Mouse (Mus musculus) neural tube, embryonic 14.5 days (tissue): ENCODE results near the gene Aim2. TPM values are rescaled to one million over a fixed set of nuclear protein-coding genes. Genes with fewer than 3 reads are reported as not detected.

Experiments used
- ATAC-seq: fragments of 200-750 bp; cut with Nextera tagmentation; 2 replicates; pipeline ENCODE4 v1.8.0; 2017; ENCODE audit warnings: low read depth, mild to moderate bottlenecking, moderate TSS enrichment, moderate library complexity
- H3K27ac ChIP-seq: fragments of 300-500 bp; sonication (generic); 2 replicates; pipeline ENCODE4 v1.5.1; 2014; ENCODE audit warnings: low read depth, mild to moderate bottlenecking, control low read depth, low read length, moderate library complexity, mixed read lengths
- H3K27me3 ChIP-seq: fragments of 300-500 bp; sonication (generic); 2 replicates; pipeline ENCODE4 v1.6.1; 2014; ENCODE audit warnings: low read length; ENCODE audit not compliant: control insufficient read depth, insufficient read depth
- H3K36me3 ChIP-seq: fragments of 300-500 bp; sonication (generic); 2 replicates; pipeline ENCODE4 v1.6.1; 2014; ENCODE audit warnings: low read length, mixed read lengths; ENCODE audit not compliant: control insufficient read depth, insufficient read depth
- H3K4me1 ChIP-seq: fragments of 300-500 bp; sonication (generic); 2 replicates; pipeline ENCODE4 v1.6.1; 2014; ENCODE audit warnings: low read length; ENCODE audit not compliant: control insufficient read depth, insufficient read depth
- H3K4me2 ChIP-seq: fragments of 300-500 bp; sonication (generic); 2 replicates; pipeline ENCODE4 v1.6.1; 2014; ENCODE audit warnings: mild to moderate bottlenecking, low read depth, low read length, control low read depth
- H3K4me3 ChIP-seq: fragments of 300-500 bp; sonication (generic); 2 replicates; pipeline ENCODE4 v1.5.1; 2014; ENCODE audit warnings: low read depth, low read length, control low read depth, mixed read lengths
- H3K9ac ChIP-seq: fragments of 300-500 bp; sonication (generic); replicated peaks from 2 replicates; pipeline ENCODE4 v1.6.1; 2014; ENCODE audit warnings: low read depth, mild to moderate bottlenecking, control low read depth, low read length, mixed read lengths
- H3K9me3 ChIP-seq: fragments of 300-500 bp; sonication (generic); 2 replicates; pipeline ENCODE4 v1.6.1; 2016; ENCODE audit warnings: low read length; ENCODE audit not compliant: control insufficient read depth
- WGBS: fragments of 180-500 bp; shearing (Covaris S2); extraction: QIAGEN DNeasy Blood & Tissue Kit; methylation state at CpG from one replicate; pipeline ENCODE4 v1.1.7; 2014; 5-methylcytosine and 5-hydroxymethylcytosine counted together
- polyA plus RNA-seq: library from polyadenylated mRNA; unstranded; fragments of >200 nt; fragmentation: Nextera tagmentation; extraction: Ambion mirVana; gene quantifications from 2 replicates; pipeline ENCODE4 v1.2.1, GENCODE M21; 2014

The Aim2 gene
- polyA plus RNA-seq, 1 experiment from 2014 or later, result 2.7 TPM

GRCm38 (mm10) chr1:173324961-173325360 lies 25.7 kb upstream of the Aim2 start:
- Histone ChIP-seq H3K4me1 (no peaks in the 10 kb centered on the region), H3K9me3 (no peaks in the 10 kb centered on the region), H3K27me3 (no peaks in the 10 kb centered on the region), H3K27ac (no peak overlapping the region), H3K4me3 (no peak overlapping the region), H3K36me3 (no peaks in the 10 kb centered on the region), H3K4me2 (no peak overlapping the region), H3K9ac (no peak overlapping the region)
- WGBS, result 72% methylated on average over 4 of the region's 4 CpGs
- ATAC-seq, result no peak

- WGBS, result 97% methylated on average over 1 of the region's 1 CpGs
- H3K4me1 ChIP-seq, result no peaks in the 10 kb centered on the region
- H3K4me3 ChIP-seq, result no peak overlapping the region
- no peak overlapping the region for H3K27ac ChIP-seq
- no peaks in the 10 kb centered on the region for H3K9me3 ChIP-seq
- H3K27me3 ChIP-seq, result no peaks in the 10 kb centered on the region
- ATAC-seq, result no peak
- no peak overlapping the region for H3K9ac ChIP-seq
- no peaks in the 10 kb centered on the region for H3K36me3 ChIP-seq
- H3K4me2 ChIP-seq, result no peak overlapping the region
Observed at GRCm38 (mm10) chr1:173325395-173325794, 25.3 kb upstream of the Aim2 start.

GRCm38 (mm10) chr1:173326552-173326951 lies 24.1 kb upstream of the Aim2 start:
- 76% methylated on average over 1 of the region's 1 CpGs for WGBS
- Histone ChIP-seq H3K36me3 (no peaks in the 10 kb centered on the region), H3K4me3 (no peak overlapping the region), H3K27me3 (no peaks in the 10 kb centered on the region), H3K9me3 (no peaks in the 10 kb centered on the region), H3K27ac (no peak overlapping the region), H3K4me2 (no peak overlapping the region), H3K9ac (no peak overlapping the region), H3K4me1 (no peaks in the 10 kb centered on the region)
- ATAC-seq, result no peak

GRCm38 (mm10) chr1:173328446-173328845 lies 22.2 kb upstream of the Aim2 start:
- ATAC-seq, result no peak
- H3K36me3 ChIP-seq, result no peaks in the 10 kb centered on the region
- no peak overlapping the region for H3K4me3 ChIP-seq
- no peaks in the 10 kb centered on the region for H3K27me3 ChIP-seq
- 44% methylated on average over 8 of the region's 8 CpGs for WGBS
- H3K4me1 ChIP-seq, result no peaks in the 10 kb centered on the region
- no peak overlapping the region for H3K27ac ChIP-seq
- no peak overlapping the region for H3K9ac ChIP-seq
- H3K9me3 ChIP-seq, result no peaks in the 10 kb centered on the region
- no peak overlapping the region for H3K4me2 ChIP-seq

GRCm38 (mm10) chr1:173329185-173329584 lies 21.5 kb upstream of the Aim2 start:
- WGBS, result 41% methylated on average over 4 of the region's 4 CpGs
- Histone ChIP-seq H3K4me2 (no peak overlapping the region), H3K9ac (no peak overlapping the region), H3K9me3 (no peaks in the 10 kb centered on the region), H3K36me3 (no peaks in the 10 kb centered on the region), H3K27ac (peak overlapping the region; percentile 60), H3K27me3 (no peaks in the 10 kb centered on the region), H3K4me3 (no peak overlapping the region), H3K4me1 (no peaks in the 10 kb centered on the region)
- ATAC-seq, result peak; percentile 32

- ATAC-seq, result peak; percentile 29; the same call in 1 of the 2 replicates
- Histone ChIP-seq H3K9me3 (no peaks in the 10 kb centered on the region), H3K27me3 (no peaks in the 10 kb centered on the region), H3K4me3 (no peak overlapping the region), H3K4me2 (no peak overlapping the region), H3K9ac (no peak overlapping the region), H3K4me1 (no peaks in the 10 kb centered on the region), H3K36me3 (no peaks in the 10 kb centered on the region), H3K27ac (no peak overlapping the region)
- WGBS, result 58% methylated on average over 5 of the region's 5 CpGs
Observed at GRCm38 (mm10) chr1:173329743-173330142, 20.9 kb upstream of the Aim2 start.

GRCm38 (mm10) chr1:173332418-173332817 lies 18.3 kb upstream of the Aim2 start:
- Histone ChIP-seq H3K4me3 (no peak overlapping the region), H3K4me2 (no peak overlapping the region), H3K9me3 (no peaks in the 10 kb centered on the region), H3K27ac (no peak overlapping the region), H3K36me3 (no peaks in the 10 kb centered on the region; the same call in 1 of the 2 replicates), H3K27me3 (no peaks in the 10 kb centered on the region), H3K9ac (no peak overlapping the region), H3K4me1 (no peaks in the 10 kb centered on the region)
- WGBS, result 88% methylated on average over 5 of the region's 5 CpGs
- no peak for ATAC-seq

- Histone ChIP-seq H3K9ac (no peak within 1 kb of the TSS), H3K9me3 (no peaks in the 10 kb centered on the region), H3K27ac (no peak within 1 kb of the TSS), H3K4me2 (no peak within 1 kb of the TSS), H3K27me3 (no peaks in the 10 kb centered on the region), H3K36me3 (peaks cover 7% of the 10 kb centered on the region), H3K4me1 (no peaks in the 10 kb centered on the region), H3K4me3 (no peak within 1 kb of the TSS)
- ATAC-seq, result no peak
- WGBS, result 78% methylated on average over 9 of the region's 9 CpGs
Observed at GRCm38 (mm10) chr1:173333312-173334253, 17.1 kb upstream of the Aim2 start, which contains the start of gene Ackr1. TSS of gene Ackr1 (minus strand) at chr1:173333750.

GRCm38 (mm10) chr1:173335903-173336302 lies 14.8 kb upstream of the Aim2 start:
- ATAC-seq, result peak; percentile 9; the same call in 1 of the 2 replicates
- Histone ChIP-seq H3K4me2 (no peak overlapping the region), H3K36me3 (peaks cover 13% of the 10 kb centered on the region), H3K9me3 (no peaks in the 10 kb centered on the region), H3K4me1 (no peaks in the 10 kb centered on the region), H3K27me3 (no peaks in the 10 kb centered on the region), H3K9ac (no peak overlapping the region), H3K4me3 (no peak overlapping the region), H3K27ac (no peak overlapping the region)
- WGBS, result 47% methylated on average over 11 of the region's 11 CpGs
